Mouse (Mus musculus) bone marrow, adult 2 months (tissue): Measurements from ENCODE around the gene Gm20518. TPM values are rescaled to one million over a fixed set of nuclear protein-coding genes. Genes with fewer than 3 reads are reported as not detected.

Experiments used
- H3K27ac ChIP-seq: fragments of 200-500 bp; 2 replicates; pipeline ENCODE4 v1.5.1; 2012; ENCODE audit warnings: low read depth, mild to moderate bottlenecking, control low read depth, inconsistent platforms, low read length; ENCODE audit not compliant: control insufficient read depth, poor library complexity, insufficient read depth
- H3K4me1 ChIP-seq: fragments of 200-500 bp; 2 replicates; pipeline ENCODE4 v1.6.1; 2011; ENCODE audit warnings: low read length; ENCODE audit not compliant: control insufficient read depth, insufficient read depth
- H3K4me3 ChIP-seq: fragments of 200-500 bp; replicated peaks from 2 replicates; pipeline ENCODE3; 2011; ENCODE audit warnings: mild to moderate bottlenecking, low read depth, low read length, control low read depth; ENCODE audit not compliant: control insufficient read depth
- CTCF ChIP-seq: fragments of 200-500 bp; IDR thresholded peaks from 2 replicates; pipeline ENCODE4 v1.5.1; 2011; ENCODE audit warnings: low read length, control low read depth; ENCODE audit not compliant: control insufficient read depth, insufficient read depth
- POLR2A ChIP-seq: fragments of 200-500 bp; IDR thresholded peaks from 2 replicates; pipeline ENCODE4 v1.6.1; 2011; ENCODE audit warnings: low read depth, mild to moderate bottlenecking, control low read depth, low read length, borderline replicate concordance; ENCODE audit not compliant: control insufficient read depth
- WGBS: fragments of 180-500 bp; shearing (Covaris S2); methylation state at CpG from one replicate; pipeline ENCODE4 v1.1.7; 2018; 5-methylcytosine and 5-hydroxymethylcytosine counted together
- polyA plus RNA-seq: library from polyadenylated mRNA; stranded (reverse); fragments of >200 nt; gene quantifications from 2 replicates; pipeline ENCODE4 v1.2.4, GENCODE M21; 2011; ENCODE audit warnings: low replicate concordance; ENCODE audit not compliant: missing spikeins, insufficient read depth, insufficient read length

Gene Gm20518
- polyA plus RNA-seq, 1 experiment = 2.2 TPM

DNA sequence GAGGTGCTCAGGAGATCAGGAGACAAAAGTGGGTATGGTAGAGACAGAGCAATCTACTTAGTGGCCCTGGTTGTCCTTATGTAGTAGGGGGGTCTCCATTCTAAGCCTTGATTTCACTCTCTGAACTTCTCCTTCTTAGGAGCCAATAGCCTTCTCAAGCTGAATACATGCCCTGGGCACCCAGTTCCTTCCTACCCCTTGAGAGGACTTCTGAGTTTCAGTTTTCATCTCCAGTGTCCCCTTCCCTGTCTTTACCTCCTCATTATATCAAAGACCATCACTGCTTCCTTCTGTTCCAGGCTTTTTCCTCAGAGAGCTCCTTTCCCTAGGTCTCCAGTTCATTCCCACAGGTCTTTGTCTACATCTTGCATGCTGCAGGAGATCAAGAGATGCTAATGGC, 95.0 kb downstream of the Gm20518 start:
- Histone ChIP-seq H3K27ac (no peak overlapping the region), H3K4me1 (no peaks in the 10 kb centered on the region), H3K4me3 (no peak overlapping the region)
- TF ChIP-seq POLR2A = no peak
- TF ChIP-seq CTCF = no peak

DNA sequence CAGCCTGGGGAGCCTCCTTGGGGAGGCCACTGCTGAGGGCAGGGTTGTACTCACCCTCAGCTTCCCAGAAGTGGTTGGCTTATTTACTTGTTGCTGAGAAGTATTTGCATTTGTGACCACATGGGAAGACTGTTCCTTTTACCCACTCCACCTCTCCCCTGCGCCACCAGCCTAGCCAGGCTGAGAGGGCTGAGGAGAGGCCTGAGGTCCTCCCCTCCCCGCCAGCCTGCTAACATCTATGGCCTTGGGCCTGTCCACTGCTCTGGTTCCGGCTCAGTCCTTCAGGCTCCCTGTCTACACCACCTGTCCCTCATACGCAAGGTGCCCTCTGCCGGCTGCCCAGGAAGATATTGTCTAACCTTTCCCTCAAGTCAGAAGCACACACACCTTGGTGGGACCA, 95.8 kb downstream of the Gm20518 start:
- no peak overlapping the region for H3K4me3 ChIP-seq
- TF ChIP-seq POLR2A = no peak
- TF ChIP-seq CTCF = no peak
- H3K27ac ChIP-seq = no peak overlapping the region
- no peaks in the 10 kb centered on the region for H3K4me1 ChIP-seq
- 89% methylated on average over 5 of the region's 5 CpGs for WGBS

DNA sequence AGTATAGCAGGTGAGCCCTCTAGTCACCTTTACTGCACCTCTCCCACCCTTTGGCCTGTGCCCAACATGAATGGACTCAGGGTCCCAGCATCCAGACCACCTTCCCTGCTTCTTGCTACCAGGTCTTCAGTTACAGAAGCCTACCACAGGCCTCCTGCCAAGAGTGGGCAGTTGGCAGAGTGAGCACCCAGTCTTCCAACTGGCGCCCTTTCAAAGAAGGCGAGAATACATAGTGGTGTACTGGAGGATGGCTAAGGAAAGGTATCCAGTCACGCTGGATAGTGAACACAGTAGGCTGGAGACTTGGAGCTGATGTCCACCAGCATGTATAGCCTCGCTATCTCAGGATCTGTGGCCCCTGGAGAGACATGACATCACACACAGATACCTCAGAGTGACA, 97.4 kb downstream of the Gm20518 start:
- 80% methylated on average over 4 of the region's 4 CpGs for WGBS
- TF ChIP-seq POLR2A (no peak), CTCF (no peak)
- H3K4me1 ChIP-seq = no peaks in the 10 kb centered on the region
- no peak overlapping the region for H3K4me3 ChIP-seq
- no peak overlapping the region for H3K27ac ChIP-seq

DNA sequence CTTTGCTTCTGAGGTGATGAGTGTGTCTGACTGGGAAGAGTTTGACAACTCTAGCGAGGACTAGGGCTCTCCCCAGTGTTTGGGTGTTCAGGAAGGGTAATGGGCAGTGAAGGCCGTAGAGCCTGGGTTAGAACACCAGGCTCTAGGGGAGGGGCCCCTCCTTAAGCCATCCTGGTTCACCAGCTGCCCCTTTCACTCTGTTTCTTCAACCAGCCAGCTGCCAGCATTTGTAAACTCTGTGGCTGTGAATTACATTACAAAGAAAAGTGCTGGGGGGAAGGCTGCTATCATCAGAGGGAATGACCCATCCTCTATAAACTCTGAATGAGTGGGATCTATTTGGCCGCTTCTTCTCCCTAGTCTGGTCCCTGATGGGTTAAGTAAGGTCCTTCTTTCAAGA, 98.7 kb downstream of the Gm20518 start:
- TF ChIP-seq CTCF (no peak), POLR2A (no peak)
- no peaks in the 10 kb centered on the region for H3K4me1 ChIP-seq
- 85% methylated on average over 3 of the region's 3 CpGs for WGBS

GRCm38 (mm10) chr16:17785337-17785736, 106.1 kb downstream of the Gm20518 start:
- Histone ChIP-seq H3K4me1 (no peaks in the 10 kb centered on the region), H3K27ac (no peak overlapping the region), H3K4me3 (no peak overlapping the region)
- TF ChIP-seq CTCF (no peak), POLR2A (no peak)
- 80% methylated on average over 3 of the region's 3 CpGs for WGBS

More for the DNA sequence above, 98.7 kb downstream of the Gm20518 start:
- Histone ChIP-seq H3K4me3 (no peak overlapping the region), H3K27ac (no peak overlapping the region)

Other genes with a start within 250 kb of the Gm20518 start
- gene Ccdc74a, start 245.2 kb downstream of the Gm20518 start, polyA plus RNA-seq = 2.4 and 9.9 TPM in 2 replicates
- gene Med15, start 158.8 kb downstream of the Gm20518 start, polyA plus RNA-seq = 22.5 and 38.0 TPM in 2 replicates
- gene Klhl22, start 132.1 kb downstream of the Gm20518 start, polyA plus RNA-seq = 5.7 and 7.8 TPM in 2 replicates
- 2.5 and 5.7 TPM in 2 replicates for gene Scarf2, start 94.4 kb downstream of the Gm20518 start, polyA plus RNA-seq
- gene B830017H08Rik, start 58.5 kb downstream of the Gm20518 start, polyA plus RNA-seq = not detected in 2 replicates
- 7.3 and 23.5 TPM in 2 replicates for gene Car15, start 53.3 kb downstream of the Gm20518 start, polyA plus RNA-seq
- not detected in 2 replicates for gene Tssk1, start 2.6 kb upstream of the Gm20518 start, polyA plus RNA-seq
- 7.7 and 22.4 TPM in 2 replicates for gene Dgcr2, start 6.9 kb upstream of the Gm20518 start, polyA plus RNA-seq
- not detected in 2 replicates for gene Tssk2, start 7.0 kb upstream of the Gm20518 start, polyA plus RNA-seq
- 14.2 and 19.2 TPM in 2 replicates for gene Ess2, start 19.7 kb upstream of the Gm20518 start, polyA plus RNA-seq
- gene Gsc2, start 23.4 kb upstream of the Gm20518 start, polyA plus RNA-seq = not detected in 2 replicates
- 15.2 and 19.9 TPM in 2 replicates for gene Slc25a1, start 36.5 kb upstream of the Gm20518 start, polyA plus RNA-seq
- gene Vpreb2, start 88.8 kb upstream of the Gm20518 start, polyA plus RNA-seq = 3.1 TPM in 1 of 2 replicates, not detected in the other
- gene Dgcr6, start 161.2 kb upstream of the Gm20518 start, polyA plus RNA-seq = 39.7 and 71.5 TPM in 2 replicates
- gene Prodh, start 198.5 kb upstream of the Gm20518 start, polyA plus RNA-seq = 7.8 and 20.6 TPM in 2 replicates
- 0.77 and 1.2 TPM in 2 replicates for gene Rtn4r, start 236.0 kb upstream of the Gm20518 start, polyA plus RNA-seq